Mouse (Mus musculus): ENCODE results near the gene Krtap10-10. TPM values are rescaled to one million over a fixed set of nuclear protein-coding genes. Genes with fewer than 3 reads are reported as not detected.

The Krtap10-10 gene
- not detected in 4 replicates for total RNA-seq (2023)

DNA sequence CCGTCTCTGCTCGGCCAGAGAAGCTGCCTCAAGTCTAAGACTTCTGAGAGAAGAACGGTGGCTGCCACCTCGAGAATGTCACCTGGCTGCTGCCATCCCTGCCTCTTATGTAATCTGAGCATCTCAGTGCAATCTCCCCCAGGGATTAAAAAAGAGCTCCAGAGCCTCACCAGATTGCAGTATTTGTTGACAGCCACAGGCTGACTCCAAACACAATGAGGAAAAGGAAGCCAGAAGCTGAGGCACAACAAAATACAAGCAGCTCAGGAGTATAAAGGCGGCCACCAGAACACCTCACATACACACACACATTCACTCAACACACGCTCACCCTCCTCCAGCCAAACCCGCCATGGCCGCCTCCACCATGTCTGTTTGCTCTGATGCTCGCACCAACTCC is at the start of gene Krtap10-10:
Krtap10-10 (plus strand) TSS at position 301 of the 400 bp plus-strand sequence.

DNA sequence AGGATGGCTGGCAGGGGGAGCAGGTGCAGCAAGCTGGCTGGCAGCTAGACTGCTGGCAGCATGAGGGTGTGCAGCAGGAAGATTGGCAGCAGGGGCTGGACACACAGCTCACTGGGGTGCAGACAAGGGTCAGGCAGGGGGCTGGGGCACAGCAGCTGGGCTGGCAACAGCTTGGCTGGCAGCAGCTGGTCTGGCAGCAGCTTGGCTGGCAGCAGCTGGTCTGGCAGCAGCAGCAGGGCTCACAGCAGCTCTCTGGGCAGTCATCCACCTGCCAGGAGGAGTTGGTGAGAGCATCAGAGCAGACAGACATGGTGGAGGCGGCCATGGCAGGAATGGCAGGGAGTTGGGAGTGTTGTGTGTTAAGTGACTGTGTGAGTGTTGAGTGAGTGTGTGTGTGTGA is 47.9 kb upstream of the Krtap10-10 start, which contains the start of gene Gm7137:
Gm7137 (minus strand) TSS at position 325 of the 400 bp plus-strand sequence.

GRCm38 (mm10) chr10:77794976-77795375 is 40.8 kb upstream of the Krtap10-10 start, which contains the start of gene Gm9639:
TSS of gene Gm9639 (minus strand) at chr10:77795076.

DNA sequence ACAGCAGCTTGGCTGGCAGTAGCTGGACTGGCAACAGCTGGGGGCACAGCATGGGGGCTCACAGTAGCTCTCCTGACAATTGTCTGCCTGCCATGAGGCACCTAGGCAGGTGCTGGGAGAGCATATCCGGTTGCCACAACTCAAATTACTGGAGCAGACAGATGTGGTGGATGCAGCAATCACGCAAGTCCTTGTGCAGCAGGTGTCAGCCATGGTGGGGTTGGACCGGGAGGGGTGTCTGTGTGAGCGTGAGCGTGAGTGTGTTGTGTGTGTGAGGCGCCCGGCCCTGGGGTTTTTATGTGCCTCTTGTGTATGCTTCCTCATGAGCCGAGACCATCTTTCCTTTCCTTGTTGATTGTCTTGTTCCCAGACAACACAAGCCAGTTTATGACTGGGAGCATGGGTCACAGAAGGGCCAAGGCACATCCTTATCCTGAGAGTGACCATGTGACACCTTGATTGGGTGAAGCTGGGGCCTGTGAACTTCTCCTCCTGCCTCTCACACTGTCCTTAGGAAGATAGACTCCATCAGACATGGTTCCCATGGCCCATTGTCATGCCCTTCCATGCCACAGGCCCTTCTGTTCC is 36.7 kb upstream of the Krtap10-10 start, which contains the start of gene Gm19668:
Gm19668 (minus strand) TSS at position 213 of the 588 bp plus-strand sequence.

GRCm38 (mm10) chr10:77811743-77812142 is 24.0 kb upstream of the Krtap10-10 start, which contains the start of gene Gm9507:
TSS of gene Gm9507 (minus strand) at chr10:77811843.

GRCm38 (mm10) chr10:77814382-77814781 is 21.4 kb upstream of the Krtap10-10 start, which contains the start of gene Gm2696:
TSS of gene Gm2696 (plus strand) at chr10:77814682.

DNA sequence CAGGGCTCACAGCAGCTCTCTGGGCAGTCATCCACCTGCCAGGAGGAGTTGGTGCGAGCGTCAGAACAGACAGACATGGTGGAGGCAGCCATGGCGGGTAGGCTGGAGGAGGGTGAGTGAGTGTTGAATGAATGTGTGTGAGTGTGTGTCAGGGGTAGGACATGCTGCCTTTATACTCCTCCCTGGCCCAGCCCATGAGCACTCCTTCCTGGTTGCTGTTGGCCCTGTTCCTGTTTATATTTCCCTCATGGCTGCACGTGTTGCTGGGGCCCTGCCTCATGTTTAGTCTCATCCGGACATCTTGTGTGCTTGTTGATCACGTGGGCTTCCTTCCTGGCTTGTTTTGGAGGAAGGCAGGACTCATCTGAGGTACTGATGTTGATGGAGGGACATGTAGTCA is 8.8 kb upstream of the Krtap10-10 start, which contains the start of gene Krtap10-4:
Krtap10-4 (minus strand) TSS at position 145 of the 400 bp plus-strand sequence.

DNA sequence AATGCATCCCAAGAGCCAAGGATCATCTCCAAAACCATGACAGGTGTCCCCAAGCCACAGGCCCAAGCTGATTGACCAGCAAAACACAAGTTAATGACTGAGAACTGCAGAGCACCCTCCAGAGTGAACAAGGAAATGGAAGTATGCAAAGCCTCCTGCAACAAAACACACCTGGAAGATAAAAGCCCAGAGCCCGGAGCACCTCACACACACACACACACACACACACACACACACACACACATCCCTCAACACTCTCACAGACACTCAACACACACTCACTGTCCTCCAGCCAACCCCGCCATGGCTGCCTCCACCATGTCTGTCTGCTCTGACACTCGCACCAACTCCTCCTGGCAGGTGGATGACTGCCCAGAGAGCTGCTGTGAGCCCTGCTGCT is 10.8 kb downstream of the Krtap10-10 start, which contains the start of gene Gm36176:
Gm36176 (plus strand) TSS at position 301 of the 400 bp plus-strand sequence.

DNA sequence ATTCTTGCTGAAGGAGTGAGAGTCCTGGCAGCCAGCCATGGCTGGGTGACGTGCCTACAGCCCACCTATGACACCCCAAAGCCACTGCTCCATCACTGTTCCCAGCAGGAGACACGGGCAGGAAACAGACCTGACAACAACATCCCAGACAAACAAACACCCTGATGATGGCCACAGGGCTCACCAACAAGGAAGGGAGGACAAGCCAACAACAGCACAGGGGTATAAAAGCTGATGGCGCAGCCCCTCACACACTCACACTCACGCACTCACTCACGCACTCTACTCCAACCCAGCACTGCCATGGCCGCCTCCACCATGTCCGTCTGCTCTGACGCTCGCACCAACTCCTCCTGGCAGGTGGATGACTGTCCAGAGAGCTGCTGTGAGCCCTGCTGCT is 16.8 kb downstream of the Krtap10-10 start, which contains the start of gene Gm10318:
Gm10318 (plus strand) TSS at position 301 of the 400 bp plus-strand sequence.

GRCm38 (mm10) chr10:77861675-77862074 is 25.9 kb downstream of the Krtap10-10 start, which contains the start of gene Gm3285:
TSS of gene Gm3285 (plus strand) at chr10:77861975.

Other genes with a start within 250 kb of the Krtap10-10 start
- 59.3 to 66.2 TPM (median 61.2 TPM) in 4 replicates for gene Sumo3, start 229.8 kb upstream of the Krtap10-10 start, total RNA-seq (2023)
- gene Gm49325, start 229.8 kb upstream of the Krtap10-10 start, total RNA-seq (2023): 3.8 TPM in 1 of 4 replicates, not detected in the others
- 36.7 to 55.5 TPM (median 43.1 TPM) in 4 replicates for gene Ube2g2, start 213.7 kb upstream of the Krtap10-10 start, total RNA-seq (2023)
- 3.3 to 4.2 TPM (median 3.7 TPM) in 4 replicates for gene Tspear, start 149.4 kb upstream of the Krtap10-10 start, total RNA-seq (2023)
- gene Gm19402, start 145.2 kb upstream of the Krtap10-10 start, total RNA-seq (2023): not detected in 4 replicates
- gene Gm9508, start 138.7 kb upstream of the Krtap10-10 start, total RNA-seq (2023): not detected in 4 replicates
- not detected in 4 replicates for gene Gm10272, start 129.3 kb upstream of the Krtap10-10 start, total RNA-seq (2023)
- not detected in 4 replicates for gene Gm10024, start 124.5 kb upstream of the Krtap10-10 start, total RNA-seq (2023)
- not detected in 4 replicates for gene Gm10142, start 120.1 kb upstream of the Krtap10-10 start, total RNA-seq (2023)
- gene Krtap12-1, start 115.3 kb upstream of the Krtap10-10 start, total RNA-seq (2023): not detected in 4 replicates
- not detected in 4 replicates for gene Gm10100, start 109.5 kb upstream of the Krtap10-10 start, total RNA-seq (2023)
- not detected in 4 replicates for gene Gm18596, start 93.3 kb upstream of the Krtap10-10 start, total RNA-seq (2023)
- not detected in 4 replicates for gene Gm9736, start 84.6 kb upstream of the Krtap10-10 start, total RNA-seq (2023)
- gene Gm3233, start 76.3 kb upstream of the Krtap10-10 start, total RNA-seq (2023): not detected in 4 replicates
- not detected in 4 replicates for gene Gm3238, start 64.6 kb upstream of the Krtap10-10 start, total RNA-seq (2023)
- gene Gm7138, start 59.0 kb upstream of the Krtap10-10 start, total RNA-seq (2023): not detected in 4 replicates
- gene Gm3250, start 53.4 kb upstream of the Krtap10-10 start, total RNA-seq (2023): not detected in 4 replicates
- gene Gm7137, start 47.7 kb upstream of the Krtap10-10 start, total RNA-seq (2023): not detected in 4 replicates
- gene Gm9639, start 40.9 kb upstream of the Krtap10-10 start, total RNA-seq (2023): not detected in 4 replicates
- not detected in 4 replicates for gene Gm19668, start 36.8 kb upstream of the Krtap10-10 start, total RNA-seq (2023)
- gene Gm9507, start 24.1 kb upstream of the Krtap10-10 start, total RNA-seq (2023): not detected in 4 replicates
- gene Gm2696, start 21.3 kb upstream of the Krtap10-10 start, total RNA-seq (2023): not detected in 4 replicates
- gene Krtap10-4, start 8.9 kb upstream of the Krtap10-10 start, total RNA-seq (2023): not detected in 4 replicates
- gene Gm36176, start 10.9 kb downstream of the Krtap10-10 start, total RNA-seq (2023): not detected in 4 replicates
- not detected in 4 replicates for gene Gm10318, start 16.9 kb downstream of the Krtap10-10 start, total RNA-seq (2023)
- gene Gm3285, start 26.0 kb downstream of the Krtap10-10 start, total RNA-seq (2023): not detected in 4 replicates
- 0.16 to 0.27 TPM in 2 of 4 replicates, not detected in the others for gene Lrrc3, start 66.6 kb downstream of the Krtap10-10 start, total RNA-seq (2023)
- 21.4 to 30.7 TPM (median 24.9 TPM) in 4 replicates for gene Trpm2, start 134.6 kb downstream of the Krtap10-10 start, total RNA-seq (2023)
- gene 1810043G02Rik, start 142.6 kb downstream of the Krtap10-10 start, total RNA-seq (2023): 7.4 to 12.6 TPM (median 10.7 TPM) in 4 replicates
- gene Pfkl, start 174.1 kb downstream of the Krtap10-10 start, total RNA-seq (2023): 76.6 to 97.0 TPM (median 84.3 TPM) in 4 replicates
- gene Dnmt3l, start 206.0 kb downstream of the Krtap10-10 start, total RNA-seq (2023): not detected in 4 replicates
- 1.3 to 2.2 TPM (median 1.9 TPM) in 4 replicates for gene Aire, start 207.7 kb downstream of the Krtap10-10 start, total RNA-seq (2023)
- gene Icosl, start 233.4 kb downstream of the Krtap10-10 start, total RNA-seq (2023): 243 to 274 TPM (median 264 TPM) in 4 replicates